Mouse (Mus musculus): Measurements from ENCODE around the gene Ubac1. TPM values are rescaled to one million over a fixed set of nuclear protein-coding genes. Genes with fewer than 3 reads are reported as not detected.
A peak's percentile ranks its signal among the peaks of the same experiment; 100 is the strongest.

Ubac1 gene
- total and polyA plus RNA-seq, 3 experiments: 80.3 to 99.7 (median 90.0) TPM

DNA sequence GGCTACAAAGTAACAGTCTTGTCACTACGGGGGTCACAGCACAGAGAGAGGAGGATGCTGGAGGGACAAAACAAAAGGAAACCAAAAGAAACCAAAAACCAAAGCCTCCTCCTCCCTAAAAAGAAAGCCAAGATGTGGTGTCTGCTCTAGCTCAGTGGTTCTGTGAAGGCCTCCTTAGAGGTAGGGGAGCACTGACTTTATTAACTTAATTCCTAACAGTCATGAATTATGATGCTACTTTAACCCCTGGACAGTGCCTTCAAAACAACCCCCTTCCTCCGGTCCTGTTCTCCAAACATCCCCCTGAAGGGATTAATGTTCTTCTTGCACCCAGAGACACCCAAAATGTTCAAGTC is 34.2 kb upstream of the Ubac1 start:
- no peak for TF ChIP-seq ZNF384 (IDR thresholded peaks at IDR 0.05; ENCODE audit: low read depth, low read length)
- TF ChIP-seq POLR2A (IDR thresholded peaks at IDR 0.05; ENCODE audit: low read depth, low read length): no peak
- no peak for TF ChIP-seq MAX (IDR thresholded peaks at IDR 0.05; ENCODE audit: low read length)
- no peak for TF ChIP-seq USF1 (IDR thresholded peaks at IDR 0.05; ENCODE audit: low read depth, low read length)
- no peak for TF ChIP-seq EP300 (IDR thresholded peaks at IDR 0.05; ENCODE audit: low read length)
- peaks cover 6 to 50% of the 10 kb centered on the region in 2 experiments; a peak in 3 of 4 replicates for H3K4me1 ChIP-seq (ENCODE audit: control insufficient read depth in 1 of 2, insufficient read depth in 2 of 2)
- H3K79me2 ChIP-seq (replicated peaks; ENCODE audit: control insufficient read depth, extremely low read depth, insufficient read depth, poor library complexity, severe bottlenecking): no peaks in the 10 kb centered on the region
- no peak overlapping the region for H3K4me3 ChIP-seq (replicated peaks in 1 of 3; ENCODE audit: low read depth in 2 of 3, low read length in 2 of 3, poor library complexity in 1 of 3)
- H3K9ac ChIP-seq (ENCODE audit: insufficient read depth, low read depth): no peak overlapping the region
- H3K27ac ChIP-seq (ENCODE audit: insufficient read depth, low read depth): no peak overlapping the region
- H3K27me3 ChIP-seq (replicated peaks): peaks cover 12% of the 10 kb centered on the region
- dilution Hi-C loops (cut with MboI; ENCODE audit: extremely low pct_ligation_motif_present, extremely low pct_unique_long_range_greater_than_20kb, low sequenced_read_pairs) (no loop called here), in situ Hi-C loops (cut with MboI; ENCODE audit: low pct_ligation_motif_present, low pct_unique_long_range_greater_than_20kb, low sequenced_read_pairs) (loop anchor here (10.0 kb wide), 1 partner anchor 89 kb away; no protein-coding TSS in a partner anchor)
- no peaks in the 10 kb centered on the region for H3K9me3 ChIP-seq (replicated peaks; ENCODE audit: low read length)
- H3K4me2 ChIP-seq (ENCODE audit: insufficient read depth, low read depth, poor library complexity, severe bottlenecking): no peak overlapping the region
- H3K36me3 ChIP-seq (replicated peaks in 1 of 2; ENCODE audit: control insufficient read depth in 1 of 2, insufficient read depth in 1 of 2, low read length in 1 of 2): peaks cover 0 to 4% of the 10 kb centered on the region in 2 experiments
- DNase-seq (ENCODE audit: extremely low read depth): no peak

DNA sequence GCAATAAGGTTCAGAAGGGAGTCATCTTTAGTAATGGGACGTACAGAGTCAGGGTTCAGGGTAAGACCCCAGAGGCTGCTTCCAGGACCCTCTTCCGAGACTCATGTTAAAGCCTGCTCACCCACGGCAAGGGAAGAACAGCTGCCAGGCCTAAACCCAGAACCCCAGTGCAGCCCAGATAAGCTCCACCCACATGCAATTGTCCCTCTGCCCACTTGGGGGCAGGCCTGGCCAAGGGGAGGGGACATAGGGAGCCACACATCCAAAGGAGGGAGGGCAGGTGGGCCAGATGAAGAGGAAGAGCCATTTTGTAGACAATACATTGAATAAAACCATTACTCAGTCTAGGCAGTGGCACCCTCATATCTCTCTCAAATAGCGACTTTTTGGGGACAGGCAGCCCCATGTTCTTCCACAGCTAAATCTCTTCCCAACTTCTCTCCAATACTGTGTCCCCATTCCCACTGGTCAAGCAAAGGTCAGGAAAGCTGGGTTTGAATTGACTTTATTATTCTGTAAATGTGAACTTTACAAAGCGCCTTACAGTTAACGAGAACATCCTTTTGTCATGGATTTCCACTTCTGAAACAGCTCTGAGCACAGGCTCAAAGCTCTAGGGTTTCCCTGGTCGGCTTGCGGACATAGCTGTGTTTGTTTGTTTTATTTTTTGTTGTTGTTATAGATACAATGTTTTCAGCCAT is 33.6 kb upstream of the Ubac1 start:
- TF ChIP-seq MYC (IDR thresholded peaks at IDR 0.05; ENCODE audit: low read depth, low read length) (peak; percentile 54; the same call in 1 of the 2 replicates), E2F4 (IDR thresholded peaks at IDR 0.05; ENCODE audit: insufficient replicate concordance, low read depth, low read length) (no peak), IRF4 (IDR thresholded peaks at IDR 0.05; ENCODE audit: low read depth, low read length) (peak; percentile 65), ZC3H11A (IDR thresholded peaks at IDR 0.05; ENCODE audit: low read depth, low read length) (peak; percentile 93), RAD21 (IDR thresholded peaks at IDR 0.05; ENCODE audit: low read depth, low read length) (peak; percentile 100), TCF12 (IDR thresholded peaks at IDR 0.05; ENCODE audit: low read depth, low read length) (peak; percentile 54; the same call in 1 of the 2 replicates), SIN3A (IDR thresholded peaks at IDR 0.05; ENCODE audit: low read length) (peak; percentile 67; the same call in 1 of the 2 replicates), EP300 (IDR thresholded peaks at IDR 0.05; ENCODE audit: low read length) (no peak), SMC3 (IDR thresholded peaks at IDR 0.05; ENCODE audit: low read depth, low read length) (peak; percentile 99), NELFE (IDR thresholded peaks at IDR 0.05; ENCODE audit: low read depth, low read length) (no peak), RCOR1 (conservative IDR thresholded peaks at IDR 0.05; ENCODE audit: low read depth, low read length) (no peak; the same call in 1 of the 2 replicates), MAFK (IDR thresholded peaks at IDR 0.05; ENCODE audit: insufficient replicate concordance, low read length) (no peak), MAZ (IDR thresholded peaks at IDR 0.05; ENCODE audit: low read depth, low read length) (peak; percentile 97), HCFC1 (IDR thresholded peaks at IDR 0.05; ENCODE audit: low read depth, low read length) (0 out of 2 replicates have a peak, but pooled peaks have one; percentile 22), CTCF (conservative IDR thresholded peaks at IDR 0.05 in 1 of 2, IDR thresholded peaks at IDR 0.05 in 1 of 2; ENCODE audit: low read depth in 2 of 2, low read length in 2 of 2) (peak; percentile 67 to 99), NRF1 (IDR thresholded peaks at IDR 0.05; ENCODE audit: low read depth, low read length) (peak; percentile 57), MAX (IDR thresholded peaks at IDR 0.05; ENCODE audit: low read length) (peak; percentile 83), ELF1 (IDR thresholded peaks at IDR 0.05; ENCODE audit: low read depth, low read length) (peak; percentile 39; the same call in 1 of the 2 replicates)
- Histone ChIP-seq H3K4me2 (ENCODE audit: insufficient read depth, low read depth, poor library complexity, severe bottlenecking) (no peak overlapping the region), H3K79me2 (replicated peaks; ENCODE audit: control insufficient read depth, extremely low read depth, insufficient read depth, poor library complexity, severe bottlenecking) (no peaks in the 10 kb centered on the region), H3K36me3 (replicated peaks in 1 of 2; ENCODE audit: control insufficient read depth in 1 of 2, insufficient read depth in 1 of 2, low read length in 1 of 2) (peaks cover 0 to 4% of the 10 kb centered on the region in 2 experiments), H3K27ac (ENCODE audit: insufficient read depth, low read depth) (no peak overlapping the region), H3K9ac (ENCODE audit: insufficient read depth, low read depth) (no peak overlapping the region), H3K9me3 (replicated peaks; ENCODE audit: low read length) (peaks cover 3% of the 10 kb centered on the region), H3K27me3 (replicated peaks) (peaks cover 17% of the 10 kb centered on the region), H3K4me3 (replicated peaks in 1 of 3; ENCODE audit: low read depth in 2 of 3, low read length in 2 of 3, poor library complexity in 1 of 3) (no peak overlapping the region), H3K4me1 (ENCODE audit: control insufficient read depth in 1 of 2, insufficient read depth in 2 of 2) (peaks cover 3 to 45% of the 10 kb centered on the region in 2 experiments; a peak in 3 of 4 replicates)
- peak; percentile 90 for DNase-seq (ENCODE audit: extremely low read depth)
- dilution Hi-C loops (cut with MboI; ENCODE audit: extremely low pct_ligation_motif_present, extremely low pct_unique_long_range_greater_than_20kb, low sequenced_read_pairs) (no loop called here), in situ Hi-C loops (cut with MboI; ENCODE audit: low pct_ligation_motif_present, low pct_unique_long_range_greater_than_20kb, low sequenced_read_pairs) (loop anchor here (10.0 kb wide), 1 partner anchor 90 kb away; no protein-coding TSS in a partner anchor)

Data from CH12.LX (cell line).